Mouse (Mus musculus) NIH3T3 (cell line): ENCODE data around the gene Ccdc187.

Experiments used
- DNase-seq: peaks from one replicate; pipeline ENCODE4 v3.0.0-alpha.2; 2012; ENCODE audit warnings: low read depth

Ccdc187 gene

GRCm38 (mm10) chr2:26294457-26294856, at the start of gene Ccdc187:
Gene Ccdc187, minus strand, starts transcription at chr2:26294557.
- DNase-seq: no peak

- no peak for DNase-seq
These were observed 48.5 kb upstream of the Ccdc187 start for GRCm38 (mm10) chr2:26342609-26343490.

DNA sequence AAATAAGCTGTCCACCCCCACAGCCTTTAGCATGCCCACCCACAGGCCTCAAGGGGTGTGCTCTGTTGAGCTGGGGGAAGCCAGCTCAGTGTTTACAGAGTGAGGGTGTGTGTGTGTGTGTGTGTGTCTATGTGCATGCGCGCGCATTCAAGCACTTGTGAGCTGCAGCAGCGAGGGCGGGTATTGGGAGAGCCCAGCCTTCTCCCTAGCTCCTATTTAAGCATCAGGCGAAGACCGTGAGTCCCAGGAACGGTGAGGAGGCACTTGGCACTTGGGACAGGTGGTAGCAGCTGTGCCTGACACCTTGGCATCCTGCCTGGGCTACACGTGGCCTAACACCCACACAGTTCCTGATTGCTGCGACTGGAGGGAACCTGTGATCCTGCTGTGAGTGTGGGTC, 47.7 kb upstream of the Ccdc187 start:
- no peak for DNase-seq

DNA sequence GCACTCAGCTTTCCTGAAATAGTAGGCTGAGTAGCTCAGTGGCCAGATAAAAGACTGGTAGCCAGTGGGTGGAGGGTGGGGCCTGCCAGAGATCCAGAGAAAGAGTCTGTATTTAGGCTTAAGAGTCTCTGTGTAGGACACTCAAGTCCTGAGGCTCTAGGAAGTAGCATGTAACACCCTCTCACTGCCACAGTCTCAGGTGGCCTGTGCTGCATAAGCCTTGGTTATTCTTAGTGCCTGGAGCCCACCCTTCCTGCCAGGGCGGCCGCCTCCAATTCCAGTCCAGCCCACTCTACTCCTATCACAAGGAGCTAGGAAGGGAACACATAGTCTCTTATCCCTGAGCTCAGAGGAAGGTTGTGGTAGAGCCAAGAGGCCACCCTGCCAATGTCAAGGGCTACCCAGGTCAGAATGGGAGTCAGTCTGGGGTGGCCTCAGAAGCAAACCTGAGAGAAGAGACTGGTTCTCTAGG, 47.2 kb upstream of the Ccdc187 start:
- DNase-seq: no peak

DNA sequence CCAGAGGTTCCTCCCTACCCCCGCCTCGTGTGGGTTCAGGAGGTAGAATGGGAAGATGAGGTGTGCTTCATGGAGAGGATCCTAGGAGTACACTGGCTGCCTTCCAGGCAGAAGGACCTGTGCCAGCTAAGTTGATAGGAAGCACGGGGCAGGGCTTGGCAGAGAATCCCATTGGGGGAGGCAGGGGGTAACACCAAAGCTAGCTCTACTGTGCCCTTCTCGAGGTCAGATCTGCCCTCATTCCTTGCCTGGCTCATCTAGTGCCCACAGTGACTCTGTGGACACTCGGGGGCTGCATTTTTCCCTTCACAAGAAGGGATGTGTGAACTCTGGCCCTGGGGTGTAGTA, 44.8 kb upstream of the Ccdc187 start:
- DNase-seq: no peak

DNA sequence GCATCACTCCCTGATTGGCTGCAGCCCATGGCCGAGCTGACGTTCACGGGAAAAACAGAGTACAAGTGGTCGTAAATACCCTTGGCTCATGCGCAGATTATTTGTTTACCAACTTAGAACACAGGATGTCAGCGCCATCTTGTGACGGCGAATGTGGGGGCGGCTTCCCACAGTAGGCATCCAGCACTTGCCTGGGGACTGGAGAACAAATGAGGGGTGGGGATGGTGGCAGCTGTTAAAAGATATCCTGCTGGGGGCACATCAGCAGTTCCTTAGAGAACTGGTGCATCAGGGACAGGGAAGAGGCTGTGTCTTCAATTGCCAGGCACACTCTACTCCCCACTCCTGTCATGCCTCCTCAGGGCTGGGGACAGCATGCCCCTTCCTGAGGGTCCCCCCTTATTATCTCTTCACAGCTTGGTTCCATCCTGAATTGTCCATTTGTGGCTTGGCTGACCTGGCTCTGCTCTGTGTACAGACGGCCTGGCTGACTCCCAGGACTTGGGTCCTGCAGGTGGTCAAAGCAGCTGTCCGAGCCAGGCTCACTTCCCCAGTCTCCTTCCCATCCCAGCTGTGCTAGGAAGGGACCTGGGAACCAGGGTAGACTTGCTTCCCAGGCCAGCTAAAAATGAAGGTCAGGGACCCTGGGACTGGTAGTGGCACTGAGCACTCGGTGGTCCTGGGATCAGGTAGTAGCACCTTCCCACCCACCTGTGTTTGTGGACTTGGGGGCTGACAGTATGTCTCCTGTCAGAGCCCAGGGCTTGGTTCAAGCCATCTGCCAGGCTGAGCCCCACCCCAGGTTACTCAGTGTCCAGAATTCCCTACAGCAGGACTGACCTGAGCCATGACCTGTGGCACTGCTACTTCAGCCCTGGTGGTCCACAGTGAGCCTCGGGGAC, 44.2 kb upstream of the Ccdc187 start:
- no peak for DNase-seq

- no peak for DNase-seq
These were observed 36.3 kb upstream of the Ccdc187 start for GRCm38 (mm10) chr2:26330702-26331101.

DNA sequence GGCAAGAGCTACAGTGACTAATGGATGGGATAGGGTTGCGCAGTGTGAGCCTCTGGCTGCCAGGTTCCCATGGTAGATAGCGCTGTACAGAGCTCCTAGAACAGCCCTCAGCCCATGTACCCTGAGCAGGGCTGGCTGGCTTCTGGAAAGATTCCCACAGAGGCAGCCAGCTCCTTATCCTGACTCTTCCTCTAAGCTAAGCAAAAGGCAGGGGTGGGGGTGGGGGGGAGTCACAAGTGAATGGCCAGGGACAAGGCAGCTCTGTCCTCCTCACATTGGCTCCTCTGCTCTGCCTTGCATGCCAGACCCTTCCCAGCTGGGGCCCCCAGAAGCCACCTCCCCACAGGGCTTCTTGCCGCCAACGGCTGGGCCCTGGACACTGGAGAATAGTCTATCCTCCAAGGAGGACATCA, 35.7 kb upstream of the Ccdc187 start:
- DNase-seq: no peak

GRCm38 (mm10) chr2:26329402-26329801, 35.0 kb upstream of the Ccdc187 start:
- DNase-seq: no peak

DNA sequence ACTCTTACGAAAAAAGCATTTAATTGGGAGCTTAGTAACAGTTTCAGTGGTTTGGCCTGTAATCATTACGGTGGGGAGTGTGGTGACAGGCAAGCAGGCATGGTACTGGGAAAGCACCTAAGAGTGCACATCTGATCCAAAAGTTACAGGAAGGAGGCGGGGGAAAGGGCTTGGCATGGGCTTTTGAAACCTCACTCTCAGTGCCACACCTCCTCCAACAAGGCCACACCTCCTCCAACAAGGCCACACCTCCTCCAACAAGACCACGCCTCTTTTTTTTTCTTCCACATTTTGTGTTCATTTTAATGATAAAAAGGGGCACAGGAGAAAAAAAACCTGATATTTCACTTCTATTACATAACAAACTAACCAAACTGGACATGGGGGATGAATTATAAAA, 33.5 kb upstream of the Ccdc187 start:
- DNase-seq: peak; percentile 18

GRCm38 (mm10) chr2:26325386-26326181, 31.2 kb upstream of the Ccdc187 start:
- DNase-seq: peak; percentile 90

GRCm38 (mm10) chr2:26324917-26325316, 30.6 kb upstream of the Ccdc187 start:
- peak; percentile 45 for DNase-seq

DNA sequence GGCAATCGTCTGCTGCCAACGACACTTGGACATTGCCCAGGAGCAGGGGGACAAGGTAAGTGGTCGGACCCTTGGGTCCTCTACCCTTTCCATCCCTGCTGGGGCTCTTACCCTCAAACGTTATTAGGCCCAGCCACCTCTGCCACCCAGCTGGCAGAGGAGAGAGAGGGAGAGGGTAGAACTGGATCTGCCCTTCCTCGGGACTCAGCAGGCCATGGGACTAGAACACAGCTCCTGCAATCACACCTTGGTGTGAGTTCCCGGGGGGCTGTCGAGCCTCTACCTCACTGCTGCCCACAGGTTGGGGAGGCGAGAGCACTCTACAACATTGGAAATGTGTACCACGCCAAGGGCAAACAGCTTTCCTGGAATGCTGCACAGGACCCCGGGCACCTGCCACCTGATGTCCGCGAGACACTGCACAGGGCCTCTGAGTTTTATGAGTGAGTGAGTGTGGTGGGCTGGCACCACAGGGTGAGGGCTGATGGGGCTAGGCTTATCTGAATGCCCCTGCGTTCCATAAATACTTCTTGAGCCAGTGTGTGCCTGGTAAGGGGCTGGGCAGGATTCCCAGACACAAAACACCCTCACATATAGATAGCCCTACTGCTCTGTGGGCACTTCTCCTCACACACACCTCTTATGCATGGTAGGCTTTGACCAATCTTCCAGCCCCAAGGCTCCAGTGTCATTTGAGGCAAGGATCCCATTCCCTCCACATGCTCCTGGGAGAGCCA, 29.4 kb upstream of the Ccdc187 start:
- DNase-seq: no peak

DNA sequence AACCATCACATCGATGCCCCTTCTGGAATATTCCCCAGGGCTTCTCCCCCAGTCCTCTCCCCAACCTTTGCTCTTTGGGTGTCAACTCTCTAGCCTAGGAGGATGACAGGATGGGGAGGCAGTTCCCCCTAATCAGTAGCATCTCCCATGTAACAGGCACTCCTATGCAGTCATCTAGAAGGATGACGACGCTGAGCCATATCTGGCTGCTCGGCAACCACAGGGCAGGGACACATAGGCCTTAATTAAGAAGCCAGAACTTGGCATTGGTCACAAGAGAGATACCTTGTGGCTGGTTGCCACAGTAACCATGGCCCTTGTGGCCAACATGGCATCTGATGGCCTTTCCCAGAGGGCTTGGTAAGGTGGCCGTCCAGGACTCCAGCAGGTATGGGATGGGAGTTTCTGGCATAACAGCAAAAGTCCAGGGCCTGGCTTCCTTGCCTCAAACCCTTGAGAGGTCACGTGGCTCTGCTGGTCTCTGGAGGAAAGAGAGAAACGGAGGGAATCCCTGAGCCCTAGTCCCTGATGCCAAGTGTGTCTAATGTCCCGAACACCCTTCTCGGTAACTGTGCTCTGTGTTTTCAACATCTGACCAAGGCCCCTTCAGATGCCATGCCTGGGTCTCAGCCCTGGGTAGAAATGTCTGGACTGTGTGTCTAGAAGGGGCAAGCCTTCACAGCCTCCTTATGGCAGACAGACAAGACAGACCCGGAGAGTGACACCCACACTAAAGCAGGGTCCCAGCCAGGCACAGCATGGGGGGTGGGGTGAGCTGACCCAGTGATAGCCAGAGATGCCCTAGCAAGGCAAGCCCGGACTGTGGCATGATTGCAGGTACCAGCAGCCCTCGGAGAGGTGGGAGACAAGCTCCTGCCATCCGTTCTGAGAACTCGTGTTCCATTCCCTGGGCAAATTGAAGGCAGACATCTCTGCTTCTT, 26.2 kb upstream of the Ccdc187 start:
- DNase-seq: no peak

DNA sequence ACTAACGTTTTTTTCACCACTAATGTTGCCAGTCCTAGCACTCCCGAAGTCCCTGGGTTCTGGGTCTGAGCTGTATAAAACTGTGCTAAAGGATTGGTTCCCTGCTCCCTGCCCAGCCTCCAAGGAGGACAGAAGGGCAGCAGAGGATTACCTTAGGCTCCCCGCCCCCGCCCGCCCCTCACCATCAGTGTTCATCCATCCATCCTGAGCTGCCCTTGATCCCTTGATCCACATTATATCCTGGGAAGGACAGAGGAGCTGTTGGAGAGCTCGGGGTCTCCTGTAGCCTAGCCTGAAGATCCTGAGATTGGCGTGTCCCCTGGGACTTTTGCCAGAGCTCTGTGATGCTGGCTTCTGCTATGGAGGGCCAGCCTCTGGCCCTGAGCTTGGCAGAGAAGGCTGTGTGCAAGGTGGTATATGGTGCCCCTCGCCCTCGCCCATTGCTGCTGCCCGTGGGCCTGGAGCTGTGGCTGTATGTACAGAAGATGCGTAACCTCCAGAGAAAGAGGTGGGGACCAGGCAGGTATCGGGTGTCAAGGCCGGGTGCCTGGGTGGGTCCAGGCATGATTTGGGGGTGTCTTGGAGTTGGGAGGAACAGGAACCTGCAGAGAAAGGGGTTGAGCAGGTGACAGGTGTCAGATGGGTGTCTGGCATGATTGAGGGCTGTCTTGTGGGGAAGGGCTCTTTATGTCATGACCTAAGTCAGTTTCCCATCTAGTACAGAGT, 25.3 kb upstream of the Ccdc187 start:
- no peak for DNase-seq

- DNase-seq: no peak
These were observed 24.8 kb upstream of the Ccdc187 start for GRCm38 (mm10) chr2:26319109-26319508.

DNA sequence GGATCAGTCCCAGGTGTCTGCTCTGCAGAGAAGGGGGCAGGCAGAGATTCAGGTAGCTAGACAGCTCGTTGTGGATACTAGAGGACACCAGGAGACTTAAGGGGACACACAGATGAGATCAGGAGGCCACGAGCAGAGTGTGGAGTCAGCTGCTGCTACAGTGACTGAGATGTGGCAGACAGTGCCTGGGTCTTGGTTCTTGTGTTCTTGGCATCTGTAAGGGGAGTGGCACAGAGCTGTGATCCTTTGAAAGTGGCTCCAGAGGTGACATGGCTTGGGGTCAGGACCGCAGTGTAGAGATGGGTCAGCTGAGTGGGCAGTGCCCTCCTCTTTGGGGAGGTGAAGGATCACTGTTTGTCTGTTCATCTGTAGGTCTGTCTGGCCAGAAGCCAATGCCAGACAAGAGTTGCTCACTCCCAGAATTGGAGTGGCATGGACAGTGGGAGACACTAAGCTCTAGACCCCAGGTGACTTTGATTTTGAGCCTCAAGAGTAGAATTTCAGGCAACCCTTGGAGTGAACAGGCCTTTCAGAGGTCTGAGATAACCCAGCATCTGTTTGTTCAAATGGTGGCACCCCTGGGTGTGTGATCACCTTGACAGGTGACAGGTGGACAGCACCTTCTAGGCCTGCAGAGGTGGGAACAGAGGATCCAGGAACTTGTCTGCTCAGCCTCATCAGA, 23.8 kb upstream of the Ccdc187 start:
- no peak for DNase-seq

DNA sequence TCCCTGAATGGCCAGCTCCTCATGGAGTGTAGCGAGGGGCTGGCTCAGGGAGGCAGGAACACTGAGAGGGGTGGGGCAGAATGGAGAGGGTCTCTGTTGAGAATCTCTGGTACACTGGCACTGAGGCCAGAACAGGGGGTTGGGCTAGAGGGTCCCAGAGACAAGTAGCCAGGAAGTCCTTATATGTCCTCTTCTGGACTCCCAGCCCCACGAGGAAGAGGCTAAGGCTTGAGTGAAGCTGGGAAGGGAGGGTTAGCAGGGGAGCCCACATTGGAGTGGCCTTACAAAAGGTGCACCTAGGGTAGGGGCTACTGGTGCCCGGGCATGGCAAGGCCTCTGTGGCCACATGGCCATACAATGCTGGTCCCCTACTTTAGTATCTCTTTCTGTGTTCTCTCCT, 23.0 kb upstream of the Ccdc187 start:
- DNase-seq: no peak
